Mouse (Mus musculus) cerebellum, adult 2 months (tissue): Measurements from ENCODE around the gene Parvb.

Source experiments
- CTCF ChIP-seq: fragments of 200-500 bp; IDR thresholded peaks from 2 replicates; pipeline ENCODE4 v1.5.1; 2011; ENCODE audit warnings: low read depth, mild to moderate bottlenecking, control low read depth, low read length, moderate library complexity, borderline replicate concordance; ENCODE audit not compliant: insufficient read depth
- POLR2A ChIP-seq: fragments of 200-500 bp; IDR thresholded peaks from 2 replicates; pipeline ENCODE4 v1.6.1; 2011; ENCODE audit warnings: low read length, control low read depth, borderline replicate concordance; ENCODE audit not compliant: insufficient read depth

GRCm38 (mm10) chr15:84262630-84263029 lies 30.8 kb downstream of the Parvb start:
- TF ChIP-seq CTCF: no peak
- TF ChIP-seq POLR2A: no peak
